Mouse (Mus musculus) hindbrain, postnatal 0 days (tissue): ENCODE results near the gene Dcst1. TPM values are rescaled to one million over a fixed set of nuclear protein-coding genes. Genes with fewer than 3 reads are reported as not detected.
A peak's percentile ranks its signal among the peaks of the same experiment; 100 is the strongest.

ENCODE experiments used
- ATAC-seq: fragments of 200-750 bp; cut with Nextera tagmentation; 2 replicates; pipeline ENCODE4 v1.8.0; 2017; ENCODE audit warnings: mild to moderate bottlenecking, moderate TSS enrichment, moderate library complexity
- DNase-seq: peaks from one replicate; pipeline ENCODE4 v3.0.0-alpha.2; 2015; ENCODE audit warnings: low spot score
- H3K27ac ChIP-seq: fragments of 300-500 bp; sonication (generic); 2 replicates; pipeline ENCODE4 v1.5.1; 2014; ENCODE audit warnings: mild to moderate bottlenecking
- H3K27me3 ChIP-seq: fragments of 300-500 bp; sonication (generic); 2 replicates; pipeline ENCODE4 v1.6.1; 2014; ENCODE audit warnings: low read length, mixed read lengths; ENCODE audit not compliant: insufficient read depth
- H3K36me3 ChIP-seq: fragments of 300-500 bp; sonication (generic); 2 replicates; pipeline ENCODE4 v1.6.1; 2014; ENCODE audit warnings: low read length, mixed read lengths; ENCODE audit not compliant: insufficient read depth
- H3K4me1 ChIP-seq: fragments of 300-500 bp; sonication (generic); 2 replicates; pipeline ENCODE4 v1.6.1; 2014; ENCODE audit warnings: antibody characterized with exemption, low read length, mixed read lengths; ENCODE audit not compliant: insufficient read depth
- H3K4me2 ChIP-seq: fragments of 300-500 bp; sonication (generic); 2 replicates; pipeline ENCODE4 v1.6.1; 2014; ENCODE audit warnings: low read depth, mild to moderate bottlenecking, low read length, moderate library complexity, mixed read lengths
- H3K4me3 ChIP-seq: fragments of 300-500 bp; sonication (generic); 2 replicates; pipeline ENCODE4 v1.5.1; 2014; ENCODE audit warnings: low read length
- H3K9ac ChIP-seq: fragments of 300-500 bp; sonication (generic); replicated peaks from 2 replicates; pipeline ENCODE4 v1.6.1; 2014; ENCODE audit warnings: mild to moderate bottlenecking, low read length, moderate library complexity, mixed read lengths
- H3K9me3 ChIP-seq: fragments of 300-500 bp; sonication (generic); 2 replicates; pipeline ENCODE4 v1.6.1; 2016; ENCODE audit warnings: low read length, mixed read lengths
- CTCF ChIP-seq: IDR thresholded peaks from 2 replicates; pipeline ENCODE4 v1.5.1; 2016; ENCODE audit warnings: antibody characterized with exemption, control low read depth, low read depth
- WGBS: fragments of 180-500 bp; shearing (Covaris S2); extraction: QIAGEN DNeasy Blood & Tissue Kit; methylation state at CpG from one replicate; pipeline ENCODE4 v1.1.7; 2014; 5-methylcytosine and 5-hydroxymethylcytosine counted together
- polyA plus RNA-seq: library from polyadenylated mRNA; unstranded; fragments of >200 nt; fragmentation: Nextera tagmentation; extraction: Ambion mirVana; gene quantifications from 2 replicates; pipeline ENCODE4 v1.2.1, GENCODE M21; 2015
- total RNA-seq: library from RNA; depleted of rRNA; stranded (reverse); fragments of >200 nt; gene quantifications from 2 replicates; pipeline ENCODE4 v1.2.3, GENCODE M21; 2014

Gene Dcst1
- total and polyA plus RNA-seq, 2 experiments from 2014 or later, result 0.05 to 1.1 TPM

DNA sequence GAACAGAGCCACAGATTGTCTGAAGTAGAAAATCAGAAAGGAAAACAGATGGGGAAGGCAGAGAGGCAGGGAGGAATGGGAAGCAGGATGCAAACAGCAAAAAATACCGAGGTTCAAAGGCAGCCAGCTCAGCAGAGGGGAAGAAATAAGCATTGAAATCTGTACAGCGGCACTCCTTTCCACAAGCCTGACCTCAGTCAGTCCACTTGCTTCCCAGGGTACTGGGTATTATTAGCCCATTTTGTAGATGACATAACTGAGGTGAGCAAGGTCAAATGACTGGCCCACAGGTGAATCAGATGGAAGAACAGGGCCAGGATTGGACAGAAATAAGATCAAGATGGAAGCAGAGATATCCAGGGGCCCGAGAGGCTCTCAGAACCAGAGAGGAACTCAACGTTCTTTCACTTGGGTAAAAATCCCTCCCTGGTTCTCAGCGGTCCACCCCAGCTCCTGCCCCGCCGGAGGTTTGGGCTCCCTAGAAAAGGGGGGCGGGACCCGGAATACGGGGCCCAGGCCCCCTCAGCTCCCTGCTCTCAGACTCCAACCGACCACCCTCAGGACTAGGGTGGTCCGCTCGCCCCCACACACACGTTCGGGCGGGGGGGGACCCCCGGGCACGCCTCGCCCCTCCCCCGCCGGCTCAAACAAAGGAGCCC, 27.9 kb downstream of the Dcst1 start:
- DNase-seq (no peak), ATAC-seq (no peak)
- Histone ChIP-seq H3K27ac (no peak overlapping the region), H3K9ac (peak overlapping the region; percentile 54), H3K36me3 (0 out of 2 replicates have a peak, but pooled peaks cover 3% of the 10 kb centered on the region), H3K4me2 (peak overlapping the region; percentile 72), H3K4me1 (peaks cover 19% of the 10 kb centered on the region; the same call in 1 of the 2 replicates), H3K27me3 (no peaks in the 10 kb centered on the region), H3K4me3 (peak overlapping the region; percentile 62), H3K9me3 (no peaks in the 10 kb centered on the region)
- no peak for TF ChIP-seq CTCF
- WGBS, result 2% methylated on average over 21 of the region's 21 CpGs

DNA sequence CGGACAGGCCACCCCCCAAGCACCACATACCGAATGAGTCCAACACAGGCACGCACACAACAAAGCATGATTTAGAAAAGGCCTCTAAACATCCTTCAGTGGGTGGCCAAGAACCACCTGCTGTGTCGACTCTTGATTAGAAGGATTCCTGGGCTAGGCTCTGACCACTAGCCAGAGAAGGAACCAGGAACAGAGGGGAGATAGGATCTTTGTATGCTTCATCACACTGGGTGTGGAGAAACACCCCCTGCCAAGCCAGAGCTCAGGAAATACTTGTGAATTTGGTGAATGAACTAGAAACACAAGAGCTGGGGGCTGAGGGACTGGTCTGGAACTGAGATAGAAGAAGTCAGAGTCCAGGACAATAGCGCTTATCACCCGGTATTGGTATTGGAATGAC, 28.5 kb downstream of the Dcst1 start:
- ATAC-seq (no peak), DNase-seq (no peak)
- peak overlapping the region; percentile 62; the same call in 1 of the 2 replicates for H3K4me3 ChIP-seq
- H3K4me2 ChIP-seq, result peak overlapping the region; percentile 72
- H3K27ac ChIP-seq, result no peak overlapping the region
- TF ChIP-seq CTCF, result no peak
- no peak overlapping the region for H3K9ac ChIP-seq
- H3K9me3 ChIP-seq, result no peaks in the 10 kb centered on the region
- H3K27me3 ChIP-seq, result no peaks in the 10 kb centered on the region
- 15% methylated on average over 6 of the region's 6 CpGs for WGBS
- H3K4me1 ChIP-seq, result peaks cover 19% of the 10 kb centered on the region; the same call in 1 of the 2 replicates
- 0 out of 2 replicates have a peak, but pooled peaks cover 3% of the 10 kb centered on the region for H3K36me3 ChIP-seq

DNA sequence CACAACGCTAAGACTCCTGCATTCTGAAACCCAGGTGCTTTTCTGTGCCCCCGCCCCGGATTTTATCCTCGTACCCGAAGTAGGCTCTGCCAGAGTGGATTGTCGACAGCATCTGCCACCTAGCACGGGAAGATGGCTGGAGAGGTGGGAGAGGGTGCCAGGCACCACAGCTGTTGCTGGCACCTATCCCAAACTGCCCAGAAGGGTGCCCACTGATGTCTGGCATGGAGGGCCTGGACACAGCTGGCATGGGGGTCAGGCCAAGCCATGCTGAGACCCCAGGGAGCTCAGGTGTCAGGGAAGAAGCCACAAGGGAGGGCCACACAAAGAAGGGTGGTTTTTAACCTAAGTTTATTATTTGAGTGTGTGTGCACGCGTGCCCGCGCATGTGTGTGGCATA, 32.0 kb downstream of the Dcst1 start:
- Histone ChIP-seq H3K9ac (no peak overlapping the region), H3K4me2 (peak overlapping the region; percentile 33; the same call in 1 of the 2 replicates), H3K4me1 (peaks cover 17% of the 10 kb centered on the region), H3K27me3 (no peaks in the 10 kb centered on the region), H3K27ac (no peak overlapping the region), H3K9me3 (no peaks in the 10 kb centered on the region), H3K4me3 (no peak overlapping the region), H3K36me3 (0 out of 2 replicates have a peak, but pooled peaks cover 3% of the 10 kb centered on the region)
- ATAC-seq, result peak; percentile 10; the same call in 1 of the 2 replicates
- no peak for TF ChIP-seq CTCF
- WGBS, result 47% methylated on average over 11 of the region's 11 CpGs
- peak; percentile 42 for DNase-seq

DNA sequence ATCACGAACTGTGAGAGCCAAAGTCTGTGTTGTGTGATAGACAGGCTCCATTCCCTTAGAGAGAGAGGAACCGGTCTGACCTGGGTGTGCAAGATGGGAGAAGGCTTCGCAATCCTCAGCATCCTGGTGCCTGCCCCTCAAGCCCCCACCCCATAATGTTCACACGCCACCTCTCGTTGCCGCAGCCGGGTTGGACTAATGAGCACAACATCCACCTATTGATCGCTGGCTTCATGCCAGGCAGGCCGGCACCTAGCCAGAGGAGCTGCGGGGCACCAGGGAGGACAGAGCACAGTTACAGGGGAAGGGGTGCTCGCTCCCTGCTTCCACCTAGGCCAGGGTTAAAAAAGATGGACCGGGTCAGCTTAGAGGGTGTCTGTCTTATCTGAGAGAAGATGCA, 32.6 kb downstream of the Dcst1 start:
- 0 out of 2 replicates have a peak, but pooled peaks have one; percentile 13 for ATAC-seq
- DNase-seq, result no peak
- peak overlapping the region; percentile 33; the same call in 1 of the 2 replicates for H3K4me2 ChIP-seq
- H3K9ac ChIP-seq, result no peak overlapping the region
- no peak for TF ChIP-seq CTCF
- H3K36me3 ChIP-seq, result 0 out of 2 replicates have a peak, but pooled peaks cover 3% of the 10 kb centered on the region
- WGBS, result 27% methylated on average over 12 of the region's 12 CpGs
- H3K9me3 ChIP-seq, result no peaks in the 10 kb centered on the region
- no peak overlapping the region for H3K27ac ChIP-seq
- H3K4me1 ChIP-seq, result peaks cover 16% of the 10 kb centered on the region
- H3K27me3 ChIP-seq, result no peaks in the 10 kb centered on the region
- H3K4me3 ChIP-seq, result no peak overlapping the region

DNA sequence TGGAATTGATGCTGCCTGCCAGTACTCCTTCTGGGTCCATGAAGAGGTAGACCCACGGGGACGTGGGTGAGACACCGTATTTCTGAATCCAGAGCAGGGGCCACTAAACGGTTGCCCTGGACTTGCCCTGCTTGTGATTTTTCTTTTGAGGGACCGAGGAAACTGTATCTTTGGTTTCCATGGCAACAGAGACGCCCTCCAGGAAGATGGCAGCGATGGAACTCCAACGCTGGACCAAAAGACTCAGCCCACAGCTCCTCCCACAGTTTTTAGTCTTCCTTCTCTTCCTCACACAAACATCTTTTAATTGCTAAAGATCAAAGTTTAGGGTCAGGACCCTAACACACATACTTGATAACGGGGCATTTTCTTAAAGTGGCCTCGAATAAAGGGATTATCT, 33.0 kb downstream of the Dcst1 start:
- WGBS, result 30% methylated on average over 10 of the region's 10 CpGs
- ATAC-seq (no peak), DNase-seq (no peak)
- Histone ChIP-seq H3K27ac (no peak overlapping the region), H3K36me3 (0 out of 2 replicates have a peak, but pooled peaks cover 3% of the 10 kb centered on the region), H3K4me1 (peaks cover 16% of the 10 kb centered on the region), H3K27me3 (no peaks in the 10 kb centered on the region), H3K4me3 (no peak overlapping the region), H3K4me2 (no peak overlapping the region), H3K9me3 (no peaks in the 10 kb centered on the region), H3K9ac (no peak overlapping the region)
- no peak for TF ChIP-seq CTCF

DNA sequence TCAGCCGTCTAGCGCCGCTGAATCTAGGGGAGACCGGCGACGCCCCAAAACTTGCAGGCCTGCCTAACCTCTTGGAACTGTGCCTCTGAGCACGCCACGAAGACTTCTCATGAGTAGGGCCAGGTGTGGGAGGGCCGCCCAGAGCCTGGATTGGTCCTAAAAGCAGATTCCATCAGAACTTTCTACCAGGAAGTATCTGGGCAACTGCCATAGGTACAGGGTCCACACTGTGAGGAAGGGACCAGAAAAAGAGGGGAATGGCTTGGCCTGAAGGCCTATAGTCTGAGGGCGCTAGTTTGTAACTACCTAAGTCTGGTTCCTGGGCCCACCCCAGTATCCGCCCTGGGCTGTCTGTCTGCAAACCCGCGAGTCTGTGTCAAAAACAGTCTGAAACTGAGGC, 33.5 kb downstream of the Dcst1 start:
- Histone ChIP-seq H3K9ac (no peak overlapping the region), H3K4me1 (peaks cover 16% of the 10 kb centered on the region), H3K9me3 (no peaks in the 10 kb centered on the region), H3K27ac (no peak overlapping the region), H3K36me3 (0 out of 2 replicates have a peak, but pooled peaks cover 3% of the 10 kb centered on the region), H3K4me2 (no peak overlapping the region), H3K4me3 (no peak overlapping the region), H3K27me3 (no peaks in the 10 kb centered on the region)
- ATAC-seq, result no peak
- WGBS, result 70% methylated on average over 13 of the region's 13 CpGs
- TF ChIP-seq CTCF, result no peak
- no peak for DNase-seq

DNA sequence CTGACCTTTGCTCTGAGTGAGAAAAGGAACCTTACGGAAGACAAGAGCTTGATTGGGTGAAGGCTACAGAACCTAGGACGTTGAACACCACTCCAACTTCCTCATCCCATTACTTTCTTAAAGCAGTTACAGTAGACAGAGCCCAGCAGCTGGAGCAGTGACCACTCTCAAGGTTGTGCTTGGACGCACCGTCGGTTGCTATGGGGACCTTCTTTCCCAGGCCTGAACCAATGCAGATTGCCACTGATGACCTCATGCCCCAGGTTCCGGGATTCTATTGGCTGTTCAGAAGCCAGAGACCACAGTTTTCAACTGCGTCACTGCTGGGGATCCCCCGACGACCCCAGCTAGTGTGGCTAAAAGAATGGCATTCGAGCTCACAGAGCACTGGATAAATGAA, 34.1 kb downstream of the Dcst1 start:
- 26% methylated on average over 10 of the region's 10 CpGs for WGBS
- TF ChIP-seq CTCF, result no peak
- no peak overlapping the region for H3K9ac ChIP-seq
- H3K4me3 ChIP-seq, result no peak overlapping the region
- peak; percentile 48 for ATAC-seq
- H3K9me3 ChIP-seq, result no peaks in the 10 kb centered on the region
- peaks cover 16% of the 10 kb centered on the region for H3K4me1 ChIP-seq
- 0 out of 2 replicates have a peak, but pooled peaks cover 3% of the 10 kb centered on the region for H3K36me3 ChIP-seq
- H3K27me3 ChIP-seq, result no peaks in the 10 kb centered on the region
- no peak overlapping the region for H3K27ac ChIP-seq
- DNase-seq, result peak; percentile 60
- no peak overlapping the region for H3K4me2 ChIP-seq
